Mouse (Mus musculus) heart, embryonic 14.5 days (tissue): ENCODE results near the gene Mtus2. TPM values are rescaled to one million over a fixed set of nuclear protein-coding genes. Genes with fewer than 3 reads are reported as not detected.
A peak's percentile ranks its signal among the peaks of the same experiment; 100 is the strongest.
"Not testable (repeated sequence)": the region's sequence is repeated elsewhere in the genome, so short reads cannot be mapped to it uniquely, and the experiment has no call there.

Experiments
- ATAC-seq: fragments of 200-750 bp; cut with Nextera tagmentation; 2 replicates; pipeline ENCODE4 v1.8.0; 2017; ENCODE audit warnings: low read depth, moderate TSS enrichment; ENCODE audit not compliant: insufficient number of reproducible peaks, insufficient read depth, low FRiP score
- H3K27ac ChIP-seq, 2 experiments: fragments of 200-500 bp in 1 of 2; fragments of 300-500 bp in 1 of 2; sonication (generic) in 1 of 2; replicated peaks in 1 of 2; 2 replicates each; pipeline ENCODE4 v1.5.1; 2012 to 2014; ENCODE audit warnings: low read depth in 2 of 2, low read length in 2 of 2, control low read depth in 1 of 2, mild to moderate bottlenecking in 1 of 2, mixed read lengths in 1 of 2; ENCODE audit not compliant: control insufficient read depth in 1 of 2, insufficient read depth in 1 of 2
- H3K27me3 ChIP-seq: fragments of 300-500 bp; sonication (generic); 2 replicates; pipeline ENCODE4 v1.6.1; 2014; ENCODE audit warnings: mild to moderate bottlenecking, low read length, control low read depth; ENCODE audit not compliant: control insufficient read depth, insufficient read depth
- H3K36me3 ChIP-seq: fragments of 300-500 bp; sonication (generic); 2 replicates; pipeline ENCODE4 v1.6.1; 2014; ENCODE audit warnings: mild to moderate bottlenecking, control low read depth, low read length, mixed read lengths; ENCODE audit not compliant: control insufficient read depth, insufficient read depth
- H3K4me1 ChIP-seq, 2 experiments: fragments of 200-500 bp in 1 of 2; fragments of 300-500 bp in 1 of 2; sonication (generic) in 1 of 2; 2 replicates each; pipeline ENCODE4 v1.6.1; 2012 to 2014; ENCODE audit warnings: low read length in 2 of 2, control low read depth in 1 of 2, mixed read lengths in 1 of 2; ENCODE audit not compliant: control insufficient read depth in 2 of 2, insufficient read depth in 2 of 2
- H3K4me2 ChIP-seq: fragments of 300-500 bp; sonication (generic); 2 replicates; pipeline ENCODE4 v1.6.1; 2014; ENCODE audit warnings: mild to moderate bottlenecking, low read length
- H3K4me3 ChIP-seq, 2 experiments: fragments of 200-500 bp in 1 of 2; fragments of 300-500 bp in 1 of 2; sonication (generic) in 1 of 2; 2 replicates each; pipeline ENCODE4 v1.5.1; 2012 to 2014; ENCODE audit warnings: low read length in 2 of 2, mild to moderate bottlenecking in 2 of 2, control low read depth in 1 of 2, low read depth in 1 of 2, moderate library complexity in 1 of 2; ENCODE audit not compliant: control insufficient read depth in 1 of 2, insufficient read depth in 1 of 2
- H3K9ac ChIP-seq: fragments of 300-500 bp; sonication (generic); 2 replicates; pipeline ENCODE4 v1.6.1; 2014; ENCODE audit warnings: mild to moderate bottlenecking, low read length
- H3K9me3 ChIP-seq: fragments of 300-500 bp; sonication (generic); 2 replicates; pipeline ENCODE4 v1.6.1; 2016; ENCODE audit warnings: low read length, control low read depth; ENCODE audit not compliant: control insufficient read depth
- whole genome bisulfite sequencing: fragments of 180-500 bp; shearing (Covaris S2); extraction: QIAGEN DNeasy Blood & Tissue Kit; methylation state at CpG from one replicate; pipeline ENCODE4 v1.1.7; 2014; 5-methylcytosine and 5-hydroxymethylcytosine counted together
- polyA plus RNA-seq: library from polyadenylated mRNA; unstranded; fragments of >200 nt; fragmentation: Nextera tagmentation; extraction: Ambion mirVana; gene quantifications from 2 replicates; pipeline ENCODE4 v1.2.1, GENCODE M21; 2014

Gene Mtus2
- polyA plus RNA-seq, 1 experiment from 2014 or later: 128 TPM

- Histone ChIP-seq H3K4me3 (no peak overlapping the region), H3K4me2 (no peak overlapping the region), H3K9me3 (peaks cover 13% of the 10 kb centered on the region; the same call in 1 of the 2 replicates), H3K36me3 (no peaks in the 10 kb centered on the region), H3K9ac (no peak overlapping the region), H3K27me3 (no peaks in the 10 kb centered on the region), H3K27ac (no peak overlapping the region), H3K4me1 (0 out of 4 replicates have a peak, but pooled peaks cover 2 to 3% of the 10 kb centered on the region in 2 experiments)
- no peak for ATAC-seq
- 62% methylated on average over 4 of the region's 4 CpGs for WGBS
Measured at GRCm38 (mm10) chr5:148175742-148176426, 218.8 kb downstream of the Mtus2 start.

- H3K4me3 ChIP-seq, H3K36me3 ChIP-seq, H3K27me3 ChIP-seq, H3K9ac ChIP-seq, H3K27ac ChIP-seq, ATAC-seq, H3K4me2 ChIP-seq, H3K4me1 ChIP-seq: not testable (repeated sequence)
- WGBS: 85% methylated on average over 8 of the region's 8 CpGs
- peaks cover 13% of the 10 kb centered on the region; the same call in 1 of the 2 replicates for H3K9me3 ChIP-seq
Measured at GRCm38 (mm10) chr5:148176539-148176938, 219.4 kb downstream of the Mtus2 start.

- H3K36me3 ChIP-seq: no peaks in the 10 kb centered on the region
- H3K27ac ChIP-seq: no peak overlapping the region
- peaks cover 2 to 3% of the 10 kb centered on the region in 2 experiments; a peak in 1 of 4 replicates for H3K4me1 ChIP-seq
- H3K9ac ChIP-seq: no peak overlapping the region
- no peak overlapping the region for H3K4me2 ChIP-seq
- H3K9me3 ChIP-seq: peaks cover 13% of the 10 kb centered on the region; the same call in 1 of the 2 replicates
- H3K4me3 ChIP-seq: no peak overlapping the region
- WGBS: 72% methylated on average over 7 of the region's 7 CpGs
- H3K27me3 ChIP-seq: no peaks in the 10 kb centered on the region
- no peak for ATAC-seq
Measured at GRCm38 (mm10) chr5:148179231-148179630, 222.1 kb downstream of the Mtus2 start.

GRCm38 (mm10) chr5:148180590-148181307, 223.6 kb downstream of the Mtus2 start:
- Histone ChIP-seq H3K36me3 (no peaks in the 10 kb centered on the region), H3K4me1 (peaks cover 2 to 3% of the 10 kb centered on the region in 2 experiments; a peak in 1 of 4 replicates), H3K4me2 (no peak overlapping the region), H3K9ac (no peak overlapping the region), H3K9me3 (peaks cover 16% of the 10 kb centered on the region; the same call in 1 of the 2 replicates), H3K27ac (no peak overlapping the region), H3K27me3 (no peaks in the 10 kb centered on the region), H3K4me3 (no peak overlapping the region)
- 17% methylated on average over 13 of the region's 13 CpGs for WGBS
- 0 out of 2 replicates have a peak, but pooled peaks have one; percentile 26 for ATAC-seq

- Histone ChIP-seq H3K4me1 (peaks cover 2 to 3% of the 10 kb centered on the region in 2 experiments; a peak in 1 of 4 replicates), H3K4me3 (no peak overlapping the region), H3K36me3 (no peaks in the 10 kb centered on the region), H3K9ac (no peak overlapping the region), H3K4me2 (no peak overlapping the region), H3K9me3 (peaks cover 20% of the 10 kb centered on the region; the same call in 1 of the 2 replicates), H3K27me3 (no peaks in the 10 kb centered on the region), H3K27ac (no peak overlapping the region)
- ATAC-seq: no peak
- WGBS: 42% methylated on average over 4 of the region's 4 CpGs
Measured at GRCm38 (mm10) chr5:148181308-148181630, 224.1 kb downstream of the Mtus2 start.

- Histone ChIP-seq H3K4me3 (no peak overlapping the region), H3K36me3 (no peaks in the 10 kb centered on the region), H3K9me3 (peaks cover 18% of the 10 kb centered on the region; the same call in 1 of the 2 replicates), H3K27ac (no peak overlapping the region), H3K27me3 (no peaks in the 10 kb centered on the region), H3K4me2 (no peak overlapping the region), H3K4me1 (peaks cover 2 to 3% of the 10 kb centered on the region in 2 experiments; a peak in 1 of 4 replicates), H3K9ac (no peak overlapping the region)
- no peak for ATAC-seq
- 64% methylated on average over 6 of the region's 6 CpGs for WGBS
Measured at GRCm38 (mm10) chr5:148181901-148182300, 224.8 kb downstream of the Mtus2 start.

- H3K27me3 ChIP-seq: no peaks in the 10 kb centered on the region
- no peak overlapping the region for H3K27ac ChIP-seq
- no peak overlapping the region for H3K4me3 ChIP-seq
- H3K9me3 ChIP-seq: peaks cover 8% of the 10 kb centered on the region; the same call in 1 of the 2 replicates
- no peak for ATAC-seq
- H3K9ac ChIP-seq: no peak overlapping the region
- no peak overlapping the region for H3K4me2 ChIP-seq
- WGBS: 54% methylated on average over 1 of the region's 1 CpGs
- no peaks in the 10 kb centered on the region for H3K36me3 ChIP-seq
- no peaks in the 10 kb centered on the region; a peak in 1 of 4 replicates for H3K4me1 ChIP-seq
Measured at GRCm38 (mm10) chr5:148185898-148186297, 228.8 kb downstream of the Mtus2 start.
